Mouse (Mus musculus) kidney, adult 2 months (tissue): ENCODE measurements at regions not wholly inside any gene's neighbourhood (a gene's known extent, or its start where the extent isn't known, plus 50 kb on each side); places are given as distances from the start of the nearest gene placed in this dataset.

ENCODE experiments used
- CTCF ChIP-seq: fragments of 200-500 bp; conservative IDR thresholded peaks from 2 replicates; pipeline ENCODE4 v1.5.1; 2011; ENCODE audit warnings: low read depth, mild to moderate bottlenecking, control low read depth, low read length, moderate library complexity, mixed read lengths; ENCODE audit not compliant: insufficient read depth, insufficient read length
- POLR2A ChIP-seq: fragments of 200-500 bp; IDR thresholded peaks from one replicate; pipeline ENCODE4 v1.6.1; 2011; ENCODE audit warnings: low read depth, low read length, control low read depth

- no peak for TF ChIP-seq CTCF
- no peak for TF ChIP-seq POLR2A
These were observed 82.6 kb upstream of the Parp11 start for GRCm38 (mm10) chr6:127363871-127364590.
